Mouse (Mus musculus) left cerebral cortex, postnatal 36 days (tissue): Measurements from ENCODE around the gene Hacd2. TPM values are rescaled to one million over a fixed set of nuclear protein-coding genes. Genes with fewer than 3 reads are reported as not detected.

ENCODE experiments used
- DNase-seq, 2 experiments: peaks; one replicate each; pipeline ENCODE4 v3.0.0; 2021 to 2022; ENCODE audit warnings: low spot score in 2 of 2, mixed read lengths in 1 of 2
- intact Hi-C: fragments of 180-260 bp; cut with DNase I; formaldehyde crosslinking; loops from one replicate; pipeline ENCODE4 v1.15.1; 2025
- total RNA-seq, 2 experiments: library from RNA; stranded (reverse); gene quantifications; 2 replicates each; pipeline ENCODE4 v1.2.3; 2021

Gene Hacd2
- total RNA-seq, 2 experiments from 2014 or later = 25.4 to 32.5 TPM

DNA sequence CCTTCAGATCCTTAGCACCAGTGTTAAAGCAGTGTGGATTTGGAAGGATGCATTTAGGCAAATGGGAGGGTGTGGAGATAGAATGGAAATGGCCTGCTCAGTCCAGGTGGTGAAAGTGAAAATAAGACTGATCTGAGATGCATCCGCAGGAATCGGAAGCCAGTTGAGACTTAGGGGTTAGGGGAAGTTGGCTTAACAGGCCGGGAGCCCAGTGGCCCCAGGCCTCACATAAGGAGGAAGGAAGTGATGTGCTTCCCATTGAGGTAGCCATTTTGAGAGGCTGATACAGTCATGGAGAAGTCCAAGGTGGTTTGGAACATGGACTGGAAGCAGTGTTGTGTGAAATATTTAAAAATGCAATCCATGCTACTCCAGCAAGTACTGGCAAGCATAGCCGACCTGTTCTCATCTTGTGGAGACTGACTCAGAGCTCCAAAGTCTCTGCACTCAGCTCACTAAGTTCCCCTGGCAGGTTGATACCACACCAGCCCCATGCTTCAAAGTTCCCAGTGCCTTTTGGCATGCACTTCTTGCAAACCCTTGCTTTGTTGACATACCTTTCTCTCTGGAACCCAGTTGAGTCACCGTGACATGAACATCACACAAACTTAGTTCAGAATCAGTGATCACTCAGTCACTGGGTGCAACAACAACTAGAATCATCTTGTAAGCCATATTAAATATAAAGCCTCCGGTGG is 25.2 kb downstream of the Hacd2 start:
- intact Hi-C loops = no loop called here
- DNase-seq = no peak

DNA sequence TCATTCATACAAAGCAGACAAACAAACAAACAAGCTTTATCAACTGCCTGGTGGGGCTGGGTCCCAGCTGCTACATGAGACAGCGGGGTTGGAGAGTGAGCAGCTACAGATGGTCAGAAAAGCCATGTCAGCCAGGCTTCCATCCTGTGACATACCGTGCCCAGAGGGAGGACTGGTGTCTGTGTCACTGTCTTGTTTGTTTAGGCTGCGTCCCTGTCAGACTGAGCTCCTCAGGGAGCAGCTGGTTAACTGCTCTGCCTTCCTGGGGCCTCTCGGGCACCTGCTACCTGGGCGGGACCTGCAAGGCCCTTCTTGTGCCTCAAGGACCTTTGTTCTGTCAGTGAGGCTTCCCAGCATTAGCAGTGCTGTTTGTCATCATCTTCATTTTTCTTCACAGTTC is 28.8 kb downstream of the Hacd2 start:
- intact Hi-C loops = no loop called here
- no peak for DNase-seq

DNA sequence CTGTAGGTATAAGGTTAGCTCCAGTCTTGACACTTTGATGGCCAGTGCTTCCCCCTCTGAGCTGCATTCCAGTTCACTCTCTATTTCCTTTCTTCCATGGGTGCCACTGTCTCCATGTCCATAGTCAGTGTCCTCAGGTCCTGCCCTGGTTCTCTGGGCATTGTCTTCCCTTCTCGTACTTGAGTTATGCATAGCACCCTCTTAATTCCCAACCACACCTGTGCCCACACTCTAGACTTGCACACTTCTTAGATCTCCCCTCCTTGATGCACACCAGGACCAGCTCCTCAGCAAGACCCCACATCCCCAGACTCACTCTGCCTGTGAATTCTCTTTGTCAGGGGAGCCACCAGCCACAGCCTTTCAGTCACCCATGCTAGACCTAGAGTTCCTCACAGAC is 30.0 kb downstream of the Hacd2 start:
- DNase-seq = no peak
- intact Hi-C loops = no loop called here

DNA sequence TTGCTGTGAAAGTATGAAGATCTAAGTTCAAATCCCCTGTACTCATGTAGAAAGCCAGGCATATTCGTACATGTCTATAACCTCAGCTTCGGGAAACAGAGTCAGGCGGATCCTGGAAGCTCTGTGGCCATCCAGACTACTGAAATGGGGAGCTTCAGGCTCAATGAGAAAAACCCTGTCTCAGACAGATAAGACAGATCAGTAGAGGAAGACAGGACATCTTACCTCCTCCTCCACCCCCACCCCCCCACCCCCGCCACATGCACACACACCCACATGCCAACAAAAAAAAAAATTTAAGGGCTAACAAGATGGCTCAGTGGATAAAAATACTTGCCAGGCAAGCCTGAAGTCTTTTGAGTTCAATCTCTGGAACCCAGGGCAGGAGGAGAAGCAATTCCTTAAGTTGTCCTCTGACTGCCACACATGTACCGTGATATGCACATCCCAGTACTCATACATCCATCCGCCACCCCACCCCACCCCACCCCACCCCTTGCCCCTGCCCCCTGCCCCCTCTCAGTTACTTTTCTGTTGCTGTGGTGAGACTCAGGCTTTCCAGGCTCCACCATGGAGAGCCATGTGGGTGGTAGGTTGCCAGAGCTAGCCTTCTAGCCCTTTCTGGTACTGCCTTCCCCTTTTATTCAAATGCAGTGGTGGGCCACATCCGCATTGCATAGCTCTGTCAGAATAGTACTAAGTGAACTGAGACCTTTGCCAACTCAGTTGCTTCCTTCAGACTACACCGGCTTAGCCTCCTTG is 32.4 kb downstream of the Hacd2 start:
- DNase-seq = peak in 1 of 2 experiments; percentile 14
- intact Hi-C loops = loop anchor here (5.0 kb wide), 2 partner anchors 103 to 218 kb away; no protein-coding TSS in a partner anchor

DNA sequence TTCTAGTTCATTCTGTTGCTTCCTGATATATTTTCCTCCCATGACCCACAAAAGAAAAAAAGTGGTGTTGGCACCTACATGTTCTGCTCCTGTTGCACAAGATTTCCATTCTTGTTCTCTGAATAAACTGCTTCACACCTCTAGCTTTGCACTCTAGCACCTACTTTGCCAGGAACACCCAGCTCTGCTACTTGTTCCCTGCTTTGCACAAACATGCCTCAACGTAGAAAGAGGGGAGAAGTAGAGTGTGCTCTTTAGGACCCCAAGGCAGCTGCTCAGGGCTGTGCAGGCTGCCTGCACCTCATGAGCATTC is 32.9 kb downstream of the Hacd2 start:
- intact Hi-C loops = loop anchor here (5.0 kb wide), 2 partner anchors 102 to 217 kb away; no protein-coding TSS in a partner anchor
- DNase-seq = peak; percentile 24 to 41

DNA sequence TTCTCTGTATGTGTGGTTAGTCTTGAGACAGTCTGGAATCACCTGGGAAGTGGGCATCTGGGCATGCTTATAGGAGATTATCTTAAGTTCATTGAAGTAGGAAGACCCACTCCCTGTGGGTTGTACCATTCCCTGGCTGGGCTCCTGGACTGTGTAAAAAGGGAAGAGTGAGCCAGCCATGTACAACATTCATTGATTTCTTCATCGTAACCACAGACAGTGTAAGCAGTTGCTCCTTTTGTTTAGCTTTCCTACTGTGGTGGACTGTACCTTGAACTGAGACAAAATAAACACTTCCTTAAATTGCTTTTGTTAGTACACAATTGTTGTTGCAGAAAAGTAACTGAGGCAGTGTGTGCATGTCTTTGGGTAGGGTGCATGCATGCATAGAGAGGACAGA is 33.6 kb downstream of the Hacd2 start:
- DNase-seq = no peak
- intact Hi-C loops = loop anchor here (5.0 kb wide), 2 partner anchors 101 to 216 kb away; no protein-coding TSS in a partner anchor

DNA sequence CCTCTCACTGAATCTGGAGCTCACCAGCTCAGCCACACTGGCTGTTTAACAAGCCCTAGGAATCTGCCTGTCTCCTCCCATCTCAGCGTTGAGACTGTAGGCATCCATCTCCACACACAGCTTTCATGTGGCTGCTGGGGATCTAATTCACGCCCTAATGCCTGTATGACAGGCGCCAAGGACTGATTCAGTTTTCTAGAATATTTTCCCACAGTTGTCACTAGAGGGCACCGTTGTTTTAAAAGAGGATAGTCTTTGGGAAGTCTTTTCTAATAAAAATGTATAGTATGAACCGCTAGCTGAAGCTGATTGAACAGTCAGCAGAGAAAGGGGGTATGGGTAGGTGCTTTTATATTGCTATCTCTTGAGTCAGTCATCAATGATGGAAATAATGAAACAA is 34.1 kb downstream of the Hacd2 start:
- intact Hi-C loops = loop anchor here (5.0 kb wide), 2 partner anchors 101 to 216 kb away; no protein-coding TSS in a partner anchor
- no peak for DNase-seq

DNA sequence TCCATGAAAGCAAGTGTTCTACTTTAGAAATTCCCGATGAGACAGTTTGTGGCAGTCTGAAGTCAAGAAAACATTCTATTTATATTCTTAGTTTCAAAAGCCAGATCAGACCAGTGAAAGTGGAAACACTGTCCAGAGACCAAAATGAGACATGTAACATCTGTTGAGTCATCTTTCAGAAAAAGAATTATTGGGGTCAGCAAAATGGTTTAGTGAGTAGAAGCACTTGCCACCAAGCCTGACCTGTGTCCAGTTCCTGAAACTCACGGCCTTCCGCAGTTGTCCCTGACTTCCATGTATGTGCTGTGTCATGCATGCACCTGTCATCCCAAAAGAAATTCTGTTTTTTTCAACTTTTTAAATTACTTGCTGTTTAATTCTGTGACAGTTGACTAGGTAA is 34.6 kb downstream of the Hacd2 start:
- DNase-seq = no peak
- intact Hi-C loops = loop anchor here (5.0 kb wide), 2 partner anchors 101 to 216 kb away; no protein-coding TSS in a partner anchor

DNA sequence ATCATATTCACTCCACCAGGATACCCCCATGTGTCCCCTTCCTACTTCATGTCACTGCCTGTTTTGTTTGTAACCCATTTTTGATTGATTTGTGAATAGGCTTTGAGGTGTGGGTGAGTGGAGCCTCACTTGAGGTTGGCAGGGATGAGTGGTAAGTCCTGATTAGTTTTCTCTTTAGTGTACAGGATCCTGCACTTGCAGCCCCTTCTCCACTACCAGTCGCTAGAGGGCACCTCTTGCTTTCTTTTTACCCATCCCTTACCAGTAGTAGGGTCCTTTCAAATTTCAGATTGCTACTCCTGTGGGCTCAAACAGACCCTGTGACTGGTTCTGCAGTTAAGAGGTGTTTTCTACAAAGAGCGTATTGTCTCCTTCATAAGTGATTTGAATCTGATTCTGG is 38.8 kb downstream of the Hacd2 start:
- no peak for DNase-seq
- intact Hi-C loops = loop anchor here (5.0 kb wide), 1 partner anchor 46 kb away; no protein-coding TSS in a partner anchor

DNA sequence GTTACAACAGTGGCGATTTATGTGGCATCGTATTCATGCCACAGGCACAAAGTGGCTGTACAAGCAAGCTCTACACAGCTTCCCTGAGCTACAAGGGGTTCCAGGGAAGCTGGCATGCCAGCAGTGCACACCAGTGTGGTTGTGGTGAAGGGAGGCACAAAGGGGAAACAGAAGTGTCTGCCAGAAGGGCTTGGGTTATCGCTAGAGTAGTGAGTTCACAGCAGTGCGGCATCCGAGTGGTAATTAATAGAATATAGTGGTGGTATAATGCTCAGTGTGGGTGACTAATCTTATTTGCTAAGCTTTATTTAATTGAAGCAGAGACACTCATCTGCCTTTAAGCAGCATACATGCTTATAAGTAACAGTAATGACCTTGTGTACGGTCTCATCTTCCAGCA is 43.5 kb downstream of the Hacd2 start:
- intact Hi-C loops = no loop called here

DNA sequence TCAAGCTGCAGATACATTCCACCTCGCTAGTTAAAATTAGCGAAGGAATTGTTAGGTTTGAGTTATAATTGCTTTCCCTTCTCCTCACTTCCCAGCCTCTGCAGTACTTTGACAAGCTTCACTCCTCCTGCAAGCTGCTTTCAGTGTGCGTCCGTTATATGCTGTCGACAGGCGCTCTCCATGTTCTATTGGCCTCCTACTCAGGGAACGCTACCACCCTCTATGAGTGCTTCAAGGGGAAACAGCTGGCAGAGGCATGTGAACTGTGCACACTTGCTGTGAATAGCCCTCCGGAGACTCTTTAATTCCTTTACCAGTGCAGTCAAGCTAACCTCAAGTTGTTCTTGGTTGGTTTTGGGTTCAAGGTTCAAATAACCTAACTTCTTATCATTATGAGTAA is 44.9 kb downstream of the Hacd2 start:
- intact Hi-C loops = no loop called here
- DNase-seq = no peak

More for the DNA sequence above, 43.5 kb downstream of the Hacd2 start:
- no peak for DNase-seq

DNA sequence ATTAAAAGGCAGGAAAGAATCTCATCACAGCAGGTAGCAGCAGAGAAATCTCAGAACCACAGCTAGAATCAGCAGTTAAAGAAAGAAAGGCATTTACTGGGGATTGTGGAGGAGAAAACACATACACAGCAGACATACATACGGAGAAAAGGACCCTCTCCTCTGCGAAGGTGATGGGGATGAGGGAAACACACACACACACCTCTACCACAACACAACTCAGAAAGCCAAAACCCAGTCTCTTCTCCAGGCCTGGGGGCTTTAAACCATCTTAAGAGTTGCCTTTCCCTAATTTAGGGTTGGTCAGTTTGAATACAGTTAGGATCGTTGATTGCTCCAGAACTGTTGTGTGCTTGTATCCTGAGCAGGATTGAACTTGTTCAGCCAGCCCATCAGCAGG is 45.4 kb downstream of the Hacd2 start:
- intact Hi-C loops = no loop called here
- DNase-seq = no peak

DNA sequence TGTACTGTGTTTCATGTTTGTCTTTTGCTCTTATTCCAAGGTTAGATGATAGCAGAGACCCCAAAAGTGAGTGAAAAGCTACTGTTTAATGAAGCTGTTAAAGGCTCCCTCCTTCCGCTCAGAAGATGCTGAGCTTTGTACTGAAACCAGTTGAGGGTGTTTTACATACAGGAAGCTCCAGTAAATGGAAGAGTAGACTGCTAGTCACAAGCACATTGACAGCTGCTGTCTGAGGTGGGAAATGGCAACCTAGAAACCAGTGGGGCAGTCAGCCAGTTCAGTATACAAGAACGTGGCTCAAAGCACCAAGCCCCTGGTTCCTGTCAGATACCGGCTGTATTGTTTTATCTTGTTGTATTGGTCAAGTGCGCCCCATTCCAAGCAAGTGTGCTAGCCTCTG is 46.7 kb downstream of the Hacd2 start:
- no peak for DNase-seq
- intact Hi-C loops = no loop called here

DNA sequence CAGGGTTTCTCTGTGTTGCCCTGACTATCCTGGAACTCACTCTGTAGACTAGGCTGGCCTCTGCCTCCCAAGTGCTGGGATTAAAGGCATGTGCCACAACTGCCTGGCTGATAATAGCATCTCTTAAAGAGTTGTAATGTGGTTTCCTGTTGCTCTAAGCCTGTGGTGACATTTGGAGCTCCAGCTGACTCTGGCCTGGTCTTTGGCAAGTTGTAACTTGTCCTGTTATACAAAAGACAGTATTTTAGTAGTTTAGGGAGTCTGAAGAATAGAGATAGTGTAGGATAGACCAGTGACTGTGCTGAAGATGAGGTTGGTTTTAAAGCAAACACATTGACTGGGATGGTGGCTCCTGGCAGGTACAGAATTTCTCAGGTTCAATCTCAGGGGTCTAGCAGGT is 52.2 kb downstream of the Hacd2 start:
- DNase-seq = no peak
- intact Hi-C loops = no loop called here

DNA sequence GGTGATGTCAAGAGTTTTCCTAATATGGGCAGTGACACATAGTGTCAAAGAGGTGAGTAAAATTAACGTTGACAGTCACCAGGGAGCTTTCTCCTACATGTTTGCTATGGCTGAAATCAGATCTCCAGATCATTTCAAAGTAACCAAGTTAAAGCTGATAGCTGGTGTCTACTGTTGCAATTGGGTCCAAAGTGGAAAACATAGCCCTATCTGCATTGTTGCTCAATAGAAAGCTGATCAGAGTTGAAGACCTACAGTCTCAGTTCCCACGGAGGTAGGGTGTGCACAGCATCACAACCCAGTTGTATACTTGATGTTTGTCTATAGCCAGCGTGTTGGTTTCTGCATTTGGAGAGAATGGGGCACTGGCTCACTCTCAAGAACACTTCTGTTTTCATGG is 53.4 kb downstream of the Hacd2 start:
- intact Hi-C loops = no loop called here
- no peak for DNase-seq

DNA sequence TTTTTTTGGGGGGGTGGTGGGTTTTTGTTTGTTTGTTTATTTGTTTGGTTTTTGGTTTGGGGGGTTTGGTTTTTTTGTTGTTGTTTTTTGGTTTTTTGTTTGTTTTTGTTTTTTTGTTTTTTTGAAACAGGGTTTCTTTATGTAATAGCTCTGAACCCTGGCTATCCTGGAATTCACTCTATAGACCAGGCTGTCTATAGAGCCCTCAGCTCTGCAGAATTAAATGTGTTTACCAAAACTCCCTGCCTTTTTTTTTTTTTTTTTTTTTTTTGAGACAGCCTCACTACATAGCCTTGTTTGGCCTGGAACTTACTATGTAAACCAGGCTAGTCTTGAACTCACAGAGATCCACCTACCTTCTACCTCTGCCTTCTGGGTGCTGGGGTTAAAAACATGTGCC is 71.3 kb downstream of the Hacd2 start:
- intact Hi-C loops = no loop called here
- no peak for DNase-seq

DNA sequence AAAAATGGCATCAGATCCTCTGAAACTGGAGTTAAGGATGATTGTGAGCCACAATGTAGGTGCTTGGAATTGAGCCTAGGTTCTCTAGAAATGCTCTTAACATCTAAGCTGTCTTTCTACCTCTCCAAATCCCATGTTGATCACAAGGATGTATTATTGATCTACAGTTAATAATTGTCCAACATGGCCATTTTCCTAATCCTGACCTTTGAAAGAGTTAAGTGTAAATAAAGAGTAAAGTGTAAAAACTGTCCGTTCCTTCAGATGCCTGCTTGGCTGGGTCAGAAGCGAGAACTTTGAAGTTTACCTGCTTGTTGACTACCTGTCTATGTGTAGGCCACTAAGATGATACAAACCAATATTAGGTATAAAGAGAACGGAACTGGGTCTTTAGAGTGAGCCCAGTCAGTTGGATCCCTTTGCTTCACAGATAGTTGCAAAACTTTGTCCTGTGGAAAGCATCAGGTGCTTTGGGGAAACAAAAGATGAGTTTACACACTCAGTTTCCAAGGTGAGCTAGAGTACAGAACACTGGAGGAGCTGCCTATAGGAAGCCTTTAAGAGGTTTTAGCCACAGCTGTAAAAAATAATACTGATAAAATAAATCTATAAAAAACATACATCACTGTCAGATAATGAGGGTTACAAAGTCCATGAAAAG is 75.8 kb downstream of the Hacd2 start:
- no peak for DNase-seq
- intact Hi-C loops = no loop called here

DNA sequence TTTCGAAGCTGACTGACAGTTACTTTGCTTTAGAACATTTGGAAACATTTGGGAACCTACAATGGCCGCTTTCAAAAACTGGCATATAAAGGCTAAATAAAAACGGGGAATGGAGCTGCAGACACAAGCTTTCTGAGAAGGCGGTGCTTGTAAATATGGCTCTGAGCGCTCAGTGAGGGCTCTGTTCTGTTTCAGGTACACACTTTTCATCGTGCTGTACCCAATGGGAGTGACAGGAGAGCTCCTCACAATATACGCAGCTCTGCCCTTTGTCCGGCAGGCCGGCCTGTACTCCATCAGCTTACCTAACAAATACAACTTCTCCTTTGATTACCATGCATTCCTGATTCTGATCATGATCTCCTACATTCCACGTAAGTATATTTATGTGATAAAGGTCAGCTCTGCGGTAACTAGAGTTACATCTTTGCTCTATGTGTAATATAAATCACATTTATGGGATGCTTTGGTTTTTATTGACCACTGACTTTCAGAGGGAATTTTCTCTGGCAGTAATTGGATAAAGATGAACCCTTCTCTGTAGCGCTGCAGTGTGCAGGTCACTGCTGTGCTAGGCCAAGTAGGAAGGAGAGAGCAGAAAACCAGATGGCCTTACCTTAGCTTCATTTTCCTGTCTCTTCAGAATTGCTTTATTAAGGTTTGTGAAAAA is 79.7 kb downstream of the Hacd2 start:
- intact Hi-C loops = no loop called here

DNA sequence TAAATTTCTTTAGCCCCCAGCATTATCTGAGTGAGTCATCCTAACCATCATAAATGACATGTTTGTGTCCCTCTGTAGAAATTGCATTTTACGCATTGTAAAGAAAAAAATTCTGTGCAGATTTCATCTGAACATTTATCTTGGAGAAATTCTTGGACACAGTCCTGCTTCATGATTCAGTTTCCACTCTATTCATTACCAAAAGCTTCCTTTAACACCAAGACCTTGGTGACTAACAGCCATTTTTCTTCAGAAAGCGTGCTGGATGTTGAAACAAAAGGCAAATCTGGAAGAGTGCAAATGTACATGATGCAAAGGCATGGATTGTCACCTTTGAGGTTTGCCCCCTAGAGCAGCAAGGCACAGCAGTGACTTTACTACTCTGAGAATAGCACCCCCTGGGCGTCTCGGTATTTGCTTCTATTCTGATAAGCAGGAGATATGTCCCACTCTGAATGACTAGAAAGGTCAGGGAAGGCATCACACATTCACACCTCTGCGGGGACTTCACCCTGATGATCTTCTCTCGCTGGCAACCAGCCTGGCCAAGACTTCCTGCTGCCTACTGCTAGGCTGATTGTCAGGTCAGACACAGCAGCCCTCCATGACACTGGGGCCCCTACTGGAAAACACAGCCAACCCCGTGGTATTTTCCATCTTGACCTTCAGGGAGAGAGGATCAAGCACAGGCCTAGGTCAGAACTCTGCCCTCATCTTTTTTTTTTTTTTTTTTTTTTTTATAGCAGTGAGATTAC is 80.8 kb downstream of the Hacd2 start:
- DNase-seq = no peak

More for the DNA sequence above, 79.7 kb downstream of the Hacd2 start:
- DNase-seq = no peak

More for the DNA sequence above, 80.8 kb downstream of the Hacd2 start:
- intact Hi-C loops = no loop called here
